Mouse (Mus musculus) cerebellum, adult 11 months (tissue): Measurements from ENCODE around the gene Med21.

Source experiments
- DNase-seq: peaks from one replicate; pipeline ENCODE4 v3.0.0; 2022

Med21 gene

DNA sequence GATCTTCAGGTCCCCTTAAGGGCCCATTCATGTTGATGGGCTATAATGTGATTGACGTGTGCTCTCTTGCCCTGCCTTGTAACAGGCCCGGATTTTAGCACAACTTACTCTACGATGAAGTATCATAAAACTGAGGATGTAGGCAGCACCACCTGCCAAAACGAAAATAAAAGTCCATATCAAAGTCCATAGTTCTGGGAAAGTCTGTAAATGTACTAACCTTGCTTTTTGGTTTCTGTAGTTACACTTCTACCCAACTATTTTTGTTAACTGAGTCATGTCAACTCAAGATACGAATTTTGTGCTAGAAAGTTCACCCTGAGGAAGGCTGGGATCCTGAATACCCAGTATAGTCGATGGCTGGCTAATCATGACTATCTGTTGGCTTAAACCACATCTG lies 1.4 kb upstream of the Med21 start:
- DNase-seq, result no peak

DNA sequence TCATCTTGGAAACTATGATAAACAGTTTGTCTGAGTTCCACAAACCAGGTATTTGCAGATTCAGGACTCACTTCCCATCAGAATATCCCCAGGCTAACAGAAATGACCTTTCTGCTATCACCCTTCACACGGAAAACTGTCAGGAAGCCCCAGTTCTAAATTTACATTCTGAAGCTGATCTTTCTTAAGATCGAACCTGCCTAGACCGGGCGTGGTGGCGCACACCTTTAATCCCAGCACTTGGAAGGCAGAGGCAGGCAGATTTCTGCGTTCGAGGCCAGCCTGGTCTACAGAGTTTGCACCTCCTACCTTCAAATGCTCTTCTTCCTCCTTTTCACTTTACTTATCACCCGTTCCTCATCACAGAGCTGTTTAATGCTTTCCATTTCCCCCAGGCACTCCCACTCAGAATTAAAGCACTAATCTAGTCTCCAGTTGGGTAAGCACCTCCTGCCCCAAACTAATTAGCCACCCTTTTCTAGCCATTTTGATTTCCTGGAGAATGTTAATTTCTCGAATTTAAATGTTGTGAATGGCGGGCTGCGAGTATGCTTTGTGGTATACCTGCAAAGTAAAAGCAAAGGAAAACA lies 631 bp upstream of the Med21 start:
- DNase-seq, result no peak

- DNase-seq, result no peak
These were observed 830 bp downstream of the Med21 start for GRCm38 (mm10) chr6:146643184-146643570.

DNA sequence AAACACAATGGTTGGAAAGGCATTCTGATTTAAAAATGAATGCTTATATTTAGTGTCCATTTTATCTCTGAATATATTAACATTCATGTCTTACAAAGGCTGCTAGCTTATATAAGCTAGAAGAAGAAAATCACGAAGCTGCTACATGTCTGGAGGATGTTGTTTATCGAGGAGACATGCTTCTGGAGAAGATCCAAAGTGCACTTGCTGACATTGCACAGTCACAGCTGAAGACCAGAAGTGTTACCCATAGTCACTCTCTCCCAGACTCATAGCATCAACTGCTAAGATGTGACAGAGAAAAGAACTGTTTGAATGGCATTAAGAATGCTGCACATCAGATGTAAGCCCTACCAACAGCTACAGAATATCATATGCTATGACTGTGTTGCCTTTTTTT lies 7.7 kb downstream of the Med21 start:
- no peak for DNase-seq

GRCm38 (mm10) chr6:146651431-146651830 lies 9.1 kb downstream of the Med21 start:
- DNase-seq, result no peak

GRCm38 (mm10) chr6:146653197-146653596 lies 10.8 kb downstream of the Med21 start:
- DNase-seq, result no peak

DNA sequence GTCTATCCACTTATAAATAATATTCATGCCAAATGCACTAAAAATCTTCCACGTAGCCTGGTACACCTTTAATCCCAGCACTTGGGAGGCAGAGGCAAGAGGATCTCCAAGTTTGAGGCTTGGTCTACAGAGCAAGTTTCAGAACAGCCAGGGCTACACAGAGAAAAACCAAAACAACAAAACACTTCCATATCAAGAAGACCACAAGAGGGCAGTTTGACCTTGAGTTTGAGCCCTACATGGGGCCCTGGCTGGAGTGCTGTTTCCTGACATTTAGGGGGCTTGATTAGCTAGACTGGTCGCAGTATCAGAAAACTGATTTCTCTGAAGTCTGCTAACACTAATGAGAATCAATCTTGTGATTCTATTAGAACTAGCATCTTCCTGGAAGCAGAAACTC lies 18.2 kb downstream of the Med21 start:
- no peak for DNase-seq

DNA sequence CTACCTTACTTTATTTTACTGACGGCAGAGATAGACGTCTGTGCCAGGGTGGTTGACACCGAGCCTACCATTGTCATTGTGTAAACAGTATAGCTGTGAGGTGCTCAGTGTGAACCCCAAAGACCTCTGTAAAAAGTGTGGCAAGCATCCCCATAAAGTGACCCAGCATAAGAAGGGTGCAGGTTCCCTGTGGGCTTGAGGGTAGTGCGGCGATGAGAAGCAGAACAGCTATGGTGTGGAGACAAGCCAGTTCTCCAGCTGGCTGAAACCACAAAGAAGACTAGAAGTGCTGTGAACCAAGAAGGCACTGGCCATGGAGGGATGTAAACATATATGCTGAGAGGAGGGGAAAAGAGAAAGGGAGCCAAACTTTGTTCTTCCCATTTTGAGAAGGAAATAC lies 19.3 kb downstream of the Med21 start:
- no peak for DNase-seq

DNA sequence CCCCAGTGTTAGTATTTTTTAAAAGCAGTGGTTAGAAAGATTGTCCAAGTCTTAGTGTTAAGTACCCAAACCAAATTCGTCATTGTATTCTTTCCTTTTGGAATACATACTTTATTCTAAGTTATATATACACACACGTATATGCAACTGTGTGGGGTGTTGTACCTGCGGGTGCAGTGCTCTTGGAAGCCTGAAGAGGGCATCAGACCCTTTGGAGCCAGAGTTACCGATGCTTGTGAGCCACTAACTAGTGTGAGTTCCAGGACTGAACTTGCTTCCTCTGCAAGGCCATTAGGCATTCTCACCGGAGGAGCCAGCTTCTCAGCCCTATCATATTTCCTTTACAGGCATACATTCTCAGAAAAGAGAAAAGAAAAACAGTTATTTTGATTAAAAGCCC lies 20.3 kb downstream of the Med21 start:
- DNase-seq, result no peak

DNA sequence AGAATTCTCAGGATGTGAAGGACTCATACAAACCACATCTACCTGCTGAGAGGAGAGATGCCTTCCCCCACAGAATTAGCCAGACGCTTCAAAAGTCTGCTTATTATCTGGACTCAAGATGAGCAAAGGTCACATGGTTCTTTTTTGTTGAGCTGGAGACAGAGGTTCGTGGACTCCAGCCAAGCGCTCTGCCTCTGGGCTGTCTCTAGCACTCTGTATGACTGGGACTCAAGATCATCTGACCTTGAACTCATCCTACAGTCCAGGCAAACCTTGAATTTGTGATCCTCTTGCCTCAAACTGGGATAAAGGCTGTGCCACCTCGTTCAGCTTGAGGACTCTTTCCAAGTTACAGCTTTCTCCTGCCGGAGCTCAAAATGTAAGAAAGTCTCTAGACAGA lies 21.8 kb downstream of the Med21 start:
- no peak for DNase-seq

- DNase-seq, result no peak
These were observed 22.6 kb downstream of the Med21 start for GRCm38 (mm10) chr6:146664917-146665316.

DNA sequence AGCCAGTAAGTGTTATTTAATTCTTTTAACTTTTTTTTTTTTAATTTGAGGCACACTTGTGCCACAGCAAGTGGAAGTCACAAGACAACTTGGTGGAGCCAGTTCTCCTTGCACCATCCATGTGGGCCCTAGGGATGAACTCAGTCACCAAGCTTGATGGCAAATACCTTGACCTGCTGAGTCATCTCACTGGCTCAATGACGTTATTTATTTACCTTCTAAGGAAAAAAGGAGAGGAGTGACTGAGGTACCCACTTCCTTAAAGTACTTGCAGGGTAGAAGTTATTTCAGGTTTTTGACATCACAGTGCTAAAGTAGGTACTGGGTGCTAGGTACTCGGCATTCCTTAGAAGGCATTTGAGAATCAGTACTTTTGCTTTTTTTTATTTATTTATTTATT lies 23.1 kb downstream of the Med21 start:
- no peak for DNase-seq

GRCm38 (mm10) chr6:146666811-146667210 lies 24.5 kb downstream of the Med21 start:
- DNase-seq, result no peak

DNA sequence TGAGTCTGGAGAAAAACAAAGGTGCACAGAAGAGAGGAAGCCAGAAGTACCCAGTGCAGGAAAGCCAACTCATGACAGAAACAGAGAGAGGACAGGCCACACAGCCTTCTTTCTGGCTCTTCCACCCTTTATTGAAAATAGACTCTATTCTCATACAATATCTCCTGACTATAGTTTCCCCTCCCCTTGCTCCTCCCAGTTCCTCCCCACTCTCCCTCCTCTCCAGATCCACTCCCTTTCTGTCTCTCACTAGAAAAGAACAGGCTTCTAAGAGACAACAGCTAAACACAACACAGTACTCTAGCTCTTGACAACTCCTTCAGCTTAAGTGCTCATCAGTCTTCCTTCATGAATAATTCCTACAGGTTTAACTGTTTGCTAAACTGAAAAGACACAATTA lies 26.3 kb downstream of the Med21 start:
- no peak for DNase-seq

DNA sequence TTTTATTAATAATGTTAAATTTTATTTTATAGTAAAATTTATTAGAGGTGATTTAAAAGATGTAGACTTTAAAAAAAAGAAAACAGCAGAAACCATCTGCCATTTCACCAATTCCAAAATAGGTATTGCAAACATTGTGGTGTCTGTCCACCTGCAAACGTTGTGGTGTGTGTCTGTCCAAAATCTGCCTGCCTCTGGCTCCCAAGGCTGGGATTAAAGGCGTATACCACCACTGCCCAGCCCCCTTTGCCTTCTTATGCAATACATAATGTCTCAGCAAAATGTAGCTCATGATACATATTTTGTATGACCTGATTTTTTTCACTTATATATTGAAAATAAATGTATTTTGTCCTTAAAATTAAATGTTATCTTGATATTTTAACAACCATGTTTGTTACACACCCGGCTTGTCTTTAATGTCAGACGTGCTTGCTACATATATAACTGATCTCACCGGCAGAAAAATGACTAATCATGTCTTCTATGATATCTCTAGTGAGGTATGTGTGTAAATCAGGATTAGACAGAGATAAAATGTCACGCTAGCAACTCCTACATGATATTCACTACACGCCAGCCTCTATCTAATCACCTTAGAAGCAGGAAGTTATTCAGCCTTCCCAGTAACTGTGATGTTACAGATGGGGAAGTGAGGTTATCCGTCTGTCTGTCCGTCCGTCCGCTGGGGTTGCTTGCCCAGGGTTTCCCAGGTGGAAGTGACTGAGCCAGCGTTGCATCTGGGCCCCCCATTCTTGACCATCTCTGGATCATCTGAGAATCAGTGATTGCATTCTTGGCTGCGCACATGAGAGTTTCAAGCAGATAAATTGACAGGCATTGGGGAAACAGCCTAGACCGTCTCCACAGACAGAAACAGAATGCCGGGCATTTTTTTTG lies 28.9 kb downstream of the Med21 start:
- no peak for DNase-seq

- no peak for DNase-seq
These were observed 29.8 kb downstream of the Med21 start for GRCm38 (mm10) chr6:146672106-146672505.

DNA sequence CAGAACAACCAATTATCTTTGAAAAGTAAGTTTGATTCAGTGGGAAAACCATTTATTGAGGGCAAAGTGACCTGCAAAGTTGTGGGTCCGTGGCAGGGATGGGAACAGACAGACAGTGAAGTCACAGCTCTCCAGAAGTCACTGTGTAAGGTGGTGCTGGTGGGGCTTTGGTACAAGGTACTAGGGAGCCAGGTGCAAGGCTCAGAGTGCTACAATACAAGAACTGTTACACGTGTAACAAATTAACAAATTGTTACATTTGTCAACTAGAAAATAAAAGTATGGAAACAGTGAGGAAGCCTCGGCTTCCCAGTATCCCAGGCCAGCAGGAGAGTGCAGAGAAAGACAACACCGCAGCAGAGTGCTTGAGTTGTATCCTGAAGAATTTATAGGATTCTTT lies 31.3 kb downstream of the Med21 start:
- DNase-seq, result no peak

DNA sequence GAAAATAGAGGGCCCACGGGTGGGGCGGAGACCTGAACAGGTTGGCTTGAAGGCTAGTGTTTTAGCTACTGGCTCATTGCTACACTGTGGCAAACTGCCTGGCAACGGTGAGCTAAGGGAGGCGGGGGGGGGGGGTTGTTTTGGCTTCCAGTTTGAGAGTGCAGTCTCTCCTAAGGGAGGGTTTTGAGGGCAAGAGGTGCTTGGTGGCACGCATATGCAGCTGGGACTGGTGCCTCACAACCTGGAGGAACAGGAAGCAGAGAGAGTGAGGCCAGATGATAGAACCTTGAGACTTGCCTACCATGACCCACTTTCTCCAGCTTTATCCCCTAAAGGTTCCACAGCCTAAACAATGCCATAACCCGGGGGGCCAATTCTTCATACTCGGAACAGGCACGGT lies 32.1 kb downstream of the Med21 start:
- DNase-seq, result no peak

- DNase-seq, result no peak
These were observed 32.7 kb downstream of the Med21 start for GRCm38 (mm10) chr6:146674881-146675536.

DNA sequence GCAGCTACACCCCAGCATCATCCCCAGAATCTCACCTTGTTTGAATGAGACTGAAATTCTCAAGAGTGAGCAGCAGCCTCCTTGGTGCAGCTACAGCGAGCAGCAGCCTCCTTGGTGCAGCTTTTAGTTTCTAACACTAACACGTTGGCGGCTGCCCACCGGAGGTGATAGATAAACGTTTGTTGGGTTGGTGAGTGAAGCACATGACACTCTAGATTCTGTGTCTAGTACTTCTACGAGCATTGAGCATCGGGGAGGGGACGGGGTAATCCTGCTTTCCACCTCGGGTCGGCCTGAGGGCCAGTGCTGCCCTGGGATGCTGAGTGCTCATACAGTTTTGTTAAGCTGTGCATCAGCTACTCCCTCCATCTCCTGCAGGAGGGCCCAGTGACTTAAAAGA lies 34.6 kb downstream of the Med21 start:
- no peak for DNase-seq

GRCm38 (mm10) chr6:146678136-146679070 lies 36.1 kb downstream of the Med21 start:
- DNase-seq, result no peak

GRCm38 (mm10) chr6:146683881-146684280 lies 41.5 kb downstream of the Med21 start:
- no peak for DNase-seq

GRCm38 (mm10) chr6:146685781-146686308 lies 43.5 kb downstream of the Med21 start:
- DNase-seq, result no peak
